Mouse (Mus musculus): ENCODE results near the gene Ociad1. TPM values are rescaled to one million over a fixed set of nuclear protein-coding genes. Genes with fewer than 3 reads are reported as not detected.

Ociad1 gene
- total RNA-seq, 2 experiments from 2014 or later, result 265 to 277 TPM

Other genes with a start within 250 kb of the Ociad1 start
- gene Fryl, start 36.2 kb upstream of the Ociad1 start, total RNA-seq (2021), result 10 to 100 TPM; 69.6 to 81.4 TPM
- gene Ociad2, start 48.2 kb downstream of the Ociad1 start, total RNA-seq (2021), result 10 to 100 TPM; 26.0 to 30.7 TPM
- 1 to 10 TPM; 3.5 to 4.2 TPM for gene Cwh43, start 113.3 kb downstream of the Ociad1 start, total RNA-seq (2021)
- gene Dcun1d4, start 188.2 kb downstream of the Ociad1 start, total RNA-seq (2021), result 10 to 100 TPM; 68.2 to 72.1 TPM